Mouse (Mus musculus): ENCODE data around the gene Ppp1r27. TPM values are rescaled to one million over a fixed set of nuclear protein-coding genes. Genes with fewer than 3 reads are reported as not detected.
"Not testable (repeated sequence)": the region's sequence is repeated elsewhere in the genome, so short reads cannot be mapped to it uniquely, and the experiment has no call there.

The Ppp1r27 gene
- total and polyA plus RNA-seq, 2 experiments from 2014 or later: not detected

DNA sequence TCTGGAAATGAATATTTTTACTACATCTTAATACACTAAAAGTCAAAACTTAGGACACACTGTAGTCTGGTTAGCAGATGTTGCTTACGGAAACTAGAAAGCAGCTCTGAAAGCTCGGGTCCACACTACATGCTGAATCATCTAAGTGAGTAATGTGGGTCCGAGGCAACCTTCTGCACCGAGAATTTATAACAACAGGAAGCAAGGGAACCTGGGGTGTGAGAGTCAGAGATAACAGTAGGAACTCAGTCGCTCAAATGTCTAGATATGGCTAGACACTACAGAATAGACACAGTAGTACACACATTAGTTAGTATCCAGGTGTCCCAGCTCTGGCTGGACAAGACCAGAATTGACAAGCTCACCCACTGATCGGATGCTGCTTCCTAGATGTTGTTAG is 37.6 kb upstream of the Ppp1r27 start:
- peaks cover 51% of the 10 kb centered on the region for H3K36me3 ChIP-seq (ENCODE audit: insufficient read depth, low read length)
- no peak for ATAC-seq (ENCODE audit: low FRiP score)
- no peaks in the 10 kb centered on the region for H3K27me3 ChIP-seq (ENCODE audit: insufficient read depth, low read length)
- H3K4me1 ChIP-seq (ENCODE audit: insufficient read depth, low read length): no peaks in the 10 kb centered on the region
- DNase-seq (ENCODE audit: low spot score): no peak
- no peak overlapping the region for H3K4me2 ChIP-seq (ENCODE audit: low read depth, low read length, poor library complexity, severe bottlenecking)
- WGBS: 94% methylated on average over 6 of the region's 6 CpGs
- no peak overlapping the region for H3K27ac ChIP-seq (ENCODE audit: low read depth, low read length)
- no peak for TF ChIP-seq CTCF (IDR thresholded peaks at IDR 0.05)
- H3K9me3 ChIP-seq (ENCODE audit: low read length): no peaks in the 10 kb centered on the region
- H3K9ac ChIP-seq (replicated peaks; ENCODE audit: low read length, poor library complexity, severe bottlenecking): no peak overlapping the region
- no peak overlapping the region for H3K4me3 ChIP-seq (ENCODE audit: low read depth, low read length)

DNA sequence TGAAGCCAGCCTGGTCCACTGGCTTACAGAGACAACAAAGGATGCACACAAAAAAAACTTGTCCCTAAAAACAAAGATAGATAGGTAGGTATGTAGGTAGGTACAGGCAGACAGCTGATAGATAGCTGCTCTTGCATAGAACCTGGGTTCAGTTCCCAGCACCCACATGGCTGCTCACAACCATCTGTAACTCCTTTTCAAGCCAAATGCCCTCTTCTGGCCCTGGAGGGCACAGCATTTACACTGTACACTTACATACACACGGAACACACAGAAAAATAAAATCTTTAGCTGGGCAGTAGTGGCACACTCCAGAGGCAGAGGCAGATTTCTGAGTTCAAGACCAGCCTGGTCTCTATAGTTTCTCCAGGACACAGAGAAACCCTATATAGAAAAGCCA is 33.0 kb upstream of the Ppp1r27 start:
- Histone ChIP-seq H3K36me3 (ENCODE audit: insufficient read depth, low read length) (peaks cover 34% of the 10 kb centered on the region), H3K4me3 (ENCODE audit: low read depth, low read length) (no peak overlapping the region), H3K27ac (ENCODE audit: low read depth, low read length) (no peak overlapping the region), H3K9me3 (ENCODE audit: low read length) (no peaks in the 10 kb centered on the region), H3K4me2 (ENCODE audit: low read depth, low read length, poor library complexity, severe bottlenecking) (no peak overlapping the region), H3K27me3 (ENCODE audit: insufficient read depth, low read length) (no peaks in the 10 kb centered on the region), H3K4me1 (ENCODE audit: insufficient read depth, low read length) (peaks cover 5% of the 10 kb centered on the region), H3K9ac (replicated peaks; ENCODE audit: low read length, poor library complexity, severe bottlenecking) (no peak overlapping the region)
- ATAC-seq (ENCODE audit: low FRiP score) (no peak), DNase-seq (ENCODE audit: low spot score) (no peak)
- TF ChIP-seq CTCF (IDR thresholded peaks at IDR 0.05): no peak
- WGBS: 96% methylated on average over 1 of the region's 1 CpGs

DNA sequence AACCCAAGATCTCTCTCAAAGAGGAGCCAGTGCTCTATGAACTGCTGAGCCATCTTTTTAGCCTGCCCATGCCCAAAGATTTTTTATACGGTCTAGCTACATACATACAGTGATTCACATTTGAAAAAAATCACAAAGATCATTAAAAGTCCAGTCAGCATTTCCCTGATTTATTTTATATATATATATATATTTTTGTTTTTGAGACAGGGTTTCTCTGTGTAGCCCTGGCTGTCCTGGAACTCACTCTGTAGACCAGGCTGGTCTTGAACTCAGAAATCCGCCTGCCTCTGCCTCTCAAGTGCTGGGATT is 32.0 kb upstream of the Ppp1r27 start:
- H3K27ac ChIP-seq (ENCODE audit: low read depth, low read length); H3K4me1 ChIP-seq (ENCODE audit: insufficient read depth, low read length); DNase-seq (ENCODE audit: low spot score); H3K27me3 ChIP-seq (ENCODE audit: insufficient read depth, low read length); H3K4me3 ChIP-seq (ENCODE audit: low read depth, low read length); H3K4me2 ChIP-seq (ENCODE audit: low read depth, low read length, poor library complexity, severe bottlenecking); ATAC-seq (ENCODE audit: low FRiP score); H3K9me3 ChIP-seq (ENCODE audit: low read length); H3K9ac ChIP-seq (replicated peaks; ENCODE audit: low read length, poor library complexity, severe bottlenecking): not testable (repeated sequence)
- H3K36me3 ChIP-seq (ENCODE audit: insufficient read depth, low read length): peaks cover 37% of the 10 kb centered on the region
- 88% methylated on average over 2 of the region's 2 CpGs for WGBS

DNA sequence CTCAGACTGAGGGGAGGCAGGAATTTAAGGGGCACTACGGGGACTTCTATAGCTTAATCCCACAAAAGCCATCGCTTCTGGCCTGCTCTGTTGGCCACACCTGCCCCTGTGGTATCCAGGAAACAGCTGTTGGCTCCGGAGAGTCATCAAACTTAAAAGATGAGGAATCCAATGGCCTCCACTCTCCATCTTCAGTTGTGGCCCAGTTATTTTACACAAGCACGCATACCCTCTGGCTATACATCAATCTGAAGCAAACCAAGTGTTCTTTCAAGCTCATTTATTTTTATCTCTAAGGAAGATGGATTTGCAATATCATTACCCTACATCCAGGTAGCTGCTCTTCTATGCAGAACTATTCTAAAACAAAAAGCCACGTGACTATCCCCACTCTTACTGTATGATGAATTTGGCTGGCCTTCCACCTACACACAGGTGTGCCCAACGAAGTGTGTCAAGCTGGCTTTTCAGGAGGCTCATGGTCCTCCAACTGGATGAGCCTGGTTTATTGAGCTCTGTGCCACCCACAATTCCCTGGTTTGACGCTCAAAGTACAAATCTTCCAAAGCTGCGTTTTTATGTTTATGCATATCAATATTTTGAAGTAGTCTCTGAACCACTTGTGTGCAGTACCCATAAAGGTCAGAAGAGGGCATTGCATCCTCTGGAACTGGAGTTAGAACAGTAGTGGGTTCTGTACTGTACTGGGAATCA is 31.5 kb upstream of the Ppp1r27 start:
- Histone ChIP-seq H3K27me3 (ENCODE audit: insufficient read depth, low read length) (no peaks in the 10 kb centered on the region), H3K27ac (ENCODE audit: low read depth, low read length) (peak overlapping the region; percentile 96), H3K4me3 (ENCODE audit: low read depth, low read length) (peak overlapping the region; percentile 96), H3K9me3 (ENCODE audit: low read length) (no peaks in the 10 kb centered on the region), H3K4me1 (ENCODE audit: insufficient read depth, low read length) (peaks cover 5% of the 10 kb centered on the region), H3K9ac (replicated peaks; ENCODE audit: low read length, poor library complexity, severe bottlenecking) (peak overlapping the region; percentile 95), H3K4me2 (ENCODE audit: low read depth, low read length, poor library complexity, severe bottlenecking) (peak overlapping the region; percentile 95), H3K36me3 (ENCODE audit: insufficient read depth, low read length) (peaks cover 39% of the 10 kb centered on the region)
- DNase-seq (ENCODE audit: low spot score) (no peak), ATAC-seq (ENCODE audit: low FRiP score) (no peak)
- TF ChIP-seq CTCF (IDR thresholded peaks at IDR 0.05): peak; percentile 64
- 67% methylated on average over 8 of the region's 8 CpGs for WGBS

DNA sequence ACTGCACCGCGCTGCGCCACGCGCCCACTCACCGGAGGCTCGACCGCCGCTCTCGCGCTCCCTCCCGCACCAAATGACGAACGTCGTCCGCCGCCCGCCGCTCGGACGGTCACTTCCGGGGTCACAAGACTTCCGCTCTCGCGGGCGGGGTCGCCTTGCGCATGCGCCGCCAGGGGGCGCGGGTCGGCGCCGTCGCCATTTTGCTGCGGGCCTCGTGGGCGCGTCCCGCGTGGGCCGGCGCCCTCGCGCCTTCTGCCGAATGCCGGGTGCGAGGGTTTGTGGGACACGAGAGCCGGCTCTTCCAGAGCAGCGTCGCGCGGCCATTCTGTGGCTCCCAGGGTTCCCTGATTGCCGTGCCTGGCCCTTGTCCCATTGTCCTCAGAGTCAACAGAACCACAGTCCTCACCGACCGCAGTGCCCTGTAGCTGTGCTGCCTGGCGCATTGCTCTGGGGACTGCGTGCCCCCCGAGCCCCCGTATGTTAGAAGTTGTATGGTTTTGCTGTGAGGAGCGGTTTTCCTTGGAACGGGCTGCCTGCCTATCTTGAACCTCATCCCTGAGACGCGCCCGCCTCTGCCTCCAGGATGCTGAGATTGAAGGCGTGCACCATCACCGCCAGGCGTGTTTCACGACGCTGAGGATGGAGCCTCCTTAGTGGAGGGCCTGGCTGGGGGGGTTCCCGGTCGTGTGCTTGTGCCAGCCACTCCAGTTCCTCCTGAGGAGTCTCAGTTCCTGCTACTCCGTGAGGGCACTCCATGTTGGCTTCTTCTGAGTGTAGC is 30.7 kb upstream of the Ppp1r27 start, which contains the start of gene Arhgdia:
Gene Arhgdia, minus strand, starts transcription at position 135 of the 778 bp plus-strand sequence.
- peaks cover 5% of the 10 kb centered on the region for H3K4me1 ChIP-seq (ENCODE audit: insufficient read depth, low read length)
- H3K9ac ChIP-seq (replicated peaks; ENCODE audit: low read length, poor library complexity, severe bottlenecking): peak within 1 kb of the TSS; percentile 95
- DNase-seq (ENCODE audit: low spot score): peak; percentile 90

DNA sequence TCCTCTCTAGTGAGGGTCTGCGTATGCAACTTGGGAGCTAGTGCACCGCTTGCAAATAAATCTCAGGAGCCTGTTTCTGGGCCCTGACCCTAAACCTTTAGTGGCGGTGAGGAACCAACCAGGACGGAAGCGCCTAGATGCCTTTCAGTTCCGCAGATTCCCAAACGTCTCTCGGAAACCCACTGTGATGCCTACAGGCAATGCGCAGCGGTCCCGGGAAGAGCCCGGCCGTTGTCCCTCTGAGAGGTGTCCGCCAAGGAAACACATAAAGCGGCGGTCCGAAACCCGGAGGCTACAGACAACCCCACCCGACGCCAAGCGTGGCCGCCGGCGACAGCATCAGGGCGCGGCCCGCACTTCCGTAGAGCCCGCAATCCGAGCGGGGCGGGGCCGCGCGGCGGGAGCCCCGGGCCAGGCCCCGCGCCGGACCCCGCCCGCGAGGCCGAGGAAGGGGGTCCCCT is 30.0 kb upstream of the Ppp1r27 start:
- under 1% methylated on average over 41 of the region's 44 CpGs for WGBS
- no peak for TF ChIP-seq CTCF (IDR thresholded peaks at IDR 0.05)
- H3K27ac ChIP-seq (ENCODE audit: low read depth, low read length): peak overlapping the region; percentile 96
- H3K9me3 ChIP-seq (ENCODE audit: low read length): no peaks in the 10 kb centered on the region
- peaks cover 31% of the 10 kb centered on the region for H3K36me3 ChIP-seq (ENCODE audit: insufficient read depth, low read length)
- no peaks in the 10 kb centered on the region for H3K27me3 ChIP-seq (ENCODE audit: insufficient read depth, low read length)
- H3K4me2 ChIP-seq (ENCODE audit: low read depth, low read length, poor library complexity, severe bottlenecking): peak overlapping the region; percentile 95
- DNase-seq (ENCODE audit: low spot score) (peak; percentile 23), ATAC-seq (ENCODE audit: low FRiP score) (peak; percentile 15; the same call in 1 of the 2 replicates)
- H3K4me1 ChIP-seq (ENCODE audit: insufficient read depth, low read length): peaks cover 5% of the 10 kb centered on the region
- H3K9ac ChIP-seq (replicated peaks; ENCODE audit: low read length, poor library complexity, severe bottlenecking): peak overlapping the region; percentile 95
- peak overlapping the region; percentile 96 for H3K4me3 ChIP-seq (ENCODE audit: low read depth, low read length)

More for the DNA sequence above, 30.7 kb upstream of the Ppp1r27 start, which contains the start of gene Arhgdia:
- Histone ChIP-seq H3K4me2 (ENCODE audit: low read depth, low read length, poor library complexity, severe bottlenecking) (peak within 1 kb of the TSS; percentile 95), H3K36me3 (ENCODE audit: insufficient read depth, low read length) (peaks cover 38% of the 10 kb centered on the region), H3K27ac (ENCODE audit: low read depth, low read length) (peak within 1 kb of the TSS; percentile 96), H3K4me3 (ENCODE audit: low read depth, low read length) (peak within 1 kb of the TSS; percentile 96), H3K9me3 (ENCODE audit: low read length) (no peaks in the 10 kb centered on the region), H3K27me3 (ENCODE audit: insufficient read depth, low read length) (no peaks in the 10 kb centered on the region)
- TF ChIP-seq CTCF (IDR thresholded peaks at IDR 0.05): peak; percentile 60
- WGBS: 5% methylated on average over 53 of the region's 75 CpGs
- ATAC-seq (ENCODE audit: low FRiP score): peak; percentile 75
